21 mouse cellular contexts compared by ENCODE assay signal in the genomic region with DNA sequence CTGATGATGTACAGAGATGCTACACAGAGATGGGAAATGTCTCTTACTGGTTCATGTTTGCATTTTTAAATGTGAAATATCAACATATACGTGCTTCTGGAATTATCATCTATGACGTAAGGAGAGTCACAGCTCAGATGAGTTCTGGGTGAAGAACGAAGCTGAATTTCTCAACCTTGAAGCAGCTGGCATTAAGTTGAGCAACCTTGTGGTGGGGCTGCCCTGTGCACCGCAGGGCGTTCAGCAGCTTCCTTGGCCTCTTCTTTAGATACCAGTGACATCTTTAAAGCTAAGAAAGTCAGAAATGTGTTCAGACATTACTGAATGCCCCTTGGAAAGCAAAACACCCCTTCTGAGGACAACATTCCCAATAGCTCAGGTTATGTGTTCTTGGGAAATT.
"Had no signal": no experiment of that assay in that cellular context is flagged by ENCODE, and none has a peak within 500 bp of the region (broad histone marks: within the 10 kb centered on the region; RNA-seq: fewer than 3 reads in every experiment).

No protein-coding gene starts in this region.

- ATAC-seq: forebrain, embryonic 13.5 days; forebrain, embryonic 14.5 days; forebrain, embryonic 15.5 days; forebrain, embryonic 16.5 days; forebrain, postnatal 0 days had no signal

- DNase-seq: cerebellum, adult 8-10 months; cerebellum, adult 9-10 months; cerebellum, adult 9-11 months; cerebellum, postnatal 10 days; cerebellum, postnatal 14 days; cerebellum, postnatal 25 days; cerebellum, postnatal 36 days; embryo, embryonic 11 days; forebrain, postnatal 0 days; gastrocnemius, adult 2 months; gastrocnemius, postnatal 10 days; gastrocnemius, postnatal 14 days; gastrocnemius, postnatal 25 days; gastrocnemius, postnatal 36 days; heart, adult 11 months; heart, adult 18-20 months; heart, adult 2 months had no signal
